Mouse (Mus musculus) cortical plate, adult 2 months (tissue): Measurements from ENCODE around the gene Angptl7.

ENCODE experiments used
- CTCF ChIP-seq: fragments of 200-500 bp; IDR thresholded peaks from 2 replicates; pipeline ENCODE4 v1.5.1; 2011; ENCODE audit warnings: mild to moderate bottlenecking, control low read depth, low read length; ENCODE audit not compliant: insufficient read depth; ENCODE audit errors: extremely low read depth
- POLR2A ChIP-seq: fragments of 200-500 bp; IDR thresholded peaks from 2 replicates; pipeline ENCODE4 v1.6.1; 2011; ENCODE audit warnings: mild to moderate bottlenecking, low read length, control low read depth; ENCODE audit not compliant: insufficient read depth; ENCODE audit errors: extremely low read depth

DNA sequence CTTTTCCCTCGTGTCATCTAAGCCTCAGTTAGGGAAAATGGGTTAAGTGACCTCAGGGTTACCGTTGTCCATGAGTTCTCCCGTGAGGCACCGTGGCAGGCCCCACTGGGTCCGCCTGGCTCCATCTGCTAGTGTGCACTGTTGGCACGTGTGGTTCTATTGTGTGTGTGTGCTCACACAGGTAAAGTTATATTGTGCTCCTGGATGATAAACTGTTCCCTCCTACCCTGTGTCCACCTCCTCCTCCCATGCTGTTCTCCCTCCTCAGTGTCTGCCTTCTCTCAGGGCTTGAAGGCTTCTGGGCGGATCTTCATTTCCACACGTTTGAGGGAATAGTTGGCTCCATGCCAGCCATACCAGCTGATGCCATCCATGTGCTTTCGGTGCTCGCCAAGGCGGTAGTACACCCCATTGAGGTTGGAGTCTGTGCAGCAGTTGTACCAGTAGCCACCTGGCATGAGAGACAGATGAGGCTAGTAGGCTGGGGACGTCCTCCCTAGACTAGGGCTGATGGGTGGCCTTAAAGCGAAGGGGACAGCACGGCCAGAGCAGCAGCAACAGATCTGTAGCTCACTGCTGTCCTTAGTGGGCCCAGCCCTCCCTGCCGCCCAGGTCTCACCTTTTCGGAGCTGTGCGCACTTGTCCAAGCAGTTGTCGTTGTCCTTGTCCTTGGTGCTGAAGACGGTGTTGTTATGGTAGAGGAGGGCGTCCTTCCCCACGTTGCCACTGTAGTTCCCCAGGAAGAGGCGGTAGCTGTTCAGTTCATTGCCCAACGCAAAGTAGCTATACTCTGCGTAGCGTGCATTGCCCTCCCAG lies 4.2 kb downstream of the Angptl7 start:
- TF ChIP-seq POLR2A (no peak), CTCF (no peak)
